Mouse (Mus musculus) megakaryocyte, embryonic 14.5 days (primary cell): ENCODE measurements around the gene Cutal.

Experiments
- FLI1 ChIP-seq: IDR thresholded peaks from 2 replicates; pipeline ENCODE4 v1.6.1; 2012; ENCODE audit warnings: low read length, inconsistent platforms, mixed read lengths
- GATA1 ChIP-seq: IDR thresholded peaks from 3 replicates; pipeline ENCODE4 v1.6.1; 2012; ENCODE audit warnings: mixed read lengths, low read length, inconsistent platforms, borderline replicate concordance

GRCm38 (mm10) chr2:34902731-34903130 lies 28.5 kb downstream of the Cutal start:
- TF ChIP-seq GATA1 (no peak), FLI1 (no peak)
